ENCODE assay signal across 15 mouse cellular contexts in the genomic region with DNA sequence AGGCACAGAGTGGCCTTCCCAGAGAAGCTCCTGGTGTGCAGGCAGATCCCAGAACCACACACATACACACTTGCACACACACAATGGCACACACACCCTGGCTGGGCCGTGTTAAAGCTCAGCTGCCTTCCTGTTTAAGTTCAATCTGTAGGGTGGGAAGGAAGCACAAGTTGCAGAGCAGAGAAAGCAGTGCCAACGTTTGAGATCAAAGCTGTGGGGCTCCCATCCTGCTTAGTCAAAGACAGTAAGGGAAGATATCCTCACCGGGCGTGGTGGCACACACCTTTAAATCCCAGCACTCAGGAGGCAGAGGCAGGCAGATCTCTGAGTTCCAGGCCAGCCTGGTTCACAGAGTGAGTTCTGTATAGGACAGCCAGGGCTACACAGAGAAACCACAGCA.
"Had no signal": no experiment of that assay in that cellular context is flagged by ENCODE, and none has a peak within 500 bp of the region (broad histone marks: within the 10 kb centered on the region; RNA-seq: fewer than 3 reads in every experiment).

No protein-coding gene starts in this region.

- DNase-seq: kidney, adult 18-20 months; kidney, postnatal 14 days; lung, embryonic 14.5 days; lung, postnatal 10 days; lung, postnatal 4 days; midbrain, embryonic 14.5 days; right cerebral cortex, postnatal 14 days; thymus, adult 2 months had no signal

- H3K9ac ChIP-seq: kidney, embryonic 15.5 days; limb, embryonic 15.5 days; liver, embryonic 15.5 days; lung, embryonic 14.5 days; neural tube, embryonic 12.5 days; stomach, embryonic 15.5 days had no signal

- H3K4me3 ChIP-seq: kidney, embryonic 15.5 days; left cerebral cortex, adult 2 months; limb, embryonic 15.5 days; liver, embryonic 15.5 days; midbrain, embryonic 10.5 days; neural tube, embryonic 12.5 days; stomach, embryonic 15.5 days had no signal

- H3K4me1 ChIP-seq: neural tube, embryonic 12.5 days; stomach, embryonic 15.5 days had no signal

- H3K36me3 ChIP-seq: midbrain, embryonic 10.5 days; neural tube, embryonic 12.5 days had no signal

- H3K27ac ChIP-seq: kidney, embryonic 15.5 days; left cerebral cortex, adult 2 months; limb, embryonic 15.5 days; liver, embryonic 15.5 days; midbrain, embryonic 10.5 days; neural tube, embryonic 12.5 days; stomach, embryonic 15.5 days had no signal

- H3K9me3 ChIP-seq: kidney, embryonic 15.5 days; limb, embryonic 15.5 days; liver, embryonic 15.5 days; midbrain, embryonic 10.5 days; neural tube, embryonic 12.5 days; stomach, embryonic 15.5 days had no signal
